Mouse (Mus musculus): ENCODE data around the gene Zc3h18.

Gene Zc3h18

DNA sequence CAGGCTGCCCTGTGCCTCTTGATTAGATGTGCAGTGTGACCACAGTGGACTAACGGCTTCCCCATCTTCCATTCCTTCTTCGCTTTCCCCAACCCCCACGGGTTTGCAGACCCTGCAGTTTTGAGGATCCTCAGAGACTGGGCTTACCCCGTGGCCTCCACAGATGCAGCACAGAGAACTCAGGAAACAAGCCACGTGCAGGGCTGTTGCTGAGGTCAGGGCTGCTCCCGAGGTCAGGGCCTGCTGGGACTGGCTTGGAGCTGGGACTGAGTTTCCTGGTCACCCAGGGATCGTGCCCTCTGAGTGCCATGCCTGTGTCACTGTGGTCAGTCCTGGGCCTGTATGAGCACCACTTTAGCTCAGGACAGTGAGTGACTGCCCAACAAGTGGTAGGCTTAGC lies 88.6 kb downstream of the Zc3h18 start:
- no peak for DNase-seq (ENCODE audit: low read depth)

Data from fibroblast of lung, adult 2 months (primary cell).